Mouse (Mus musculus) forebrain, embryonic 16.5 days (tissue): ENCODE data around the gene Sult4a1. TPM values are rescaled to one million over a fixed set of nuclear protein-coding genes. Genes with fewer than 3 reads are reported as not detected.

Experiments
- polyA plus RNA-seq: library from polyadenylated mRNA; unstranded; fragments of >200 nt; fragmentation: Nextera tagmentation; extraction: Ambion mirVana; gene quantifications from 2 replicates; pipeline ENCODE4 v1.2.1, GENCODE M21; 2015

Sult4a1 gene
- polyA plus RNA-seq, 1 experiment from 2014 or later: 92.7 TPM

Other genes with a start within 250 kb of the Sult4a1 start
- 2.8 and 3.7 TPM in 2 replicates for gene Efcab6, start 40.4 kb downstream of the Sult4a1 start, polyA plus RNA-seq
- not detected in 2 replicates for gene Pnpla5, start 17.4 kb upstream of the Sult4a1 start, polyA plus RNA-seq
- 5.1 and 5.3 TPM in 2 replicates for gene Pnpla3, start 62.1 kb upstream of the Sult4a1 start, polyA plus RNA-seq
- gene Samm50, start 86.5 kb upstream of the Sult4a1 start, polyA plus RNA-seq: 88.5 and 91.8 TPM in 2 replicates
- gene Parvb, start 126.3 kb upstream of the Sult4a1 start, polyA plus RNA-seq: 2.2 and 2.8 TPM in 2 replicates
- gene Parvg, start 218.3 kb upstream of the Sult4a1 start, polyA plus RNA-seq: 0.84 and 1.0 TPM in 2 replicates